Mouse (Mus musculus) c-Kit-positive CD71-negative TER-119-negative erythroid progenitor cells, embryonic 14.5 days (primary cell): ENCODE measurements around the gene Pdgfa.
A peak's percentile ranks its signal among the peaks of the same experiment; 100 is the strongest.

ENCODE experiments used
- DNase-seq: peaks from one replicate; pipeline ENCODE4 v3.0.0-alpha.2; 2013; ENCODE audit warnings: low read depth

Pdgfa gene

DNA sequence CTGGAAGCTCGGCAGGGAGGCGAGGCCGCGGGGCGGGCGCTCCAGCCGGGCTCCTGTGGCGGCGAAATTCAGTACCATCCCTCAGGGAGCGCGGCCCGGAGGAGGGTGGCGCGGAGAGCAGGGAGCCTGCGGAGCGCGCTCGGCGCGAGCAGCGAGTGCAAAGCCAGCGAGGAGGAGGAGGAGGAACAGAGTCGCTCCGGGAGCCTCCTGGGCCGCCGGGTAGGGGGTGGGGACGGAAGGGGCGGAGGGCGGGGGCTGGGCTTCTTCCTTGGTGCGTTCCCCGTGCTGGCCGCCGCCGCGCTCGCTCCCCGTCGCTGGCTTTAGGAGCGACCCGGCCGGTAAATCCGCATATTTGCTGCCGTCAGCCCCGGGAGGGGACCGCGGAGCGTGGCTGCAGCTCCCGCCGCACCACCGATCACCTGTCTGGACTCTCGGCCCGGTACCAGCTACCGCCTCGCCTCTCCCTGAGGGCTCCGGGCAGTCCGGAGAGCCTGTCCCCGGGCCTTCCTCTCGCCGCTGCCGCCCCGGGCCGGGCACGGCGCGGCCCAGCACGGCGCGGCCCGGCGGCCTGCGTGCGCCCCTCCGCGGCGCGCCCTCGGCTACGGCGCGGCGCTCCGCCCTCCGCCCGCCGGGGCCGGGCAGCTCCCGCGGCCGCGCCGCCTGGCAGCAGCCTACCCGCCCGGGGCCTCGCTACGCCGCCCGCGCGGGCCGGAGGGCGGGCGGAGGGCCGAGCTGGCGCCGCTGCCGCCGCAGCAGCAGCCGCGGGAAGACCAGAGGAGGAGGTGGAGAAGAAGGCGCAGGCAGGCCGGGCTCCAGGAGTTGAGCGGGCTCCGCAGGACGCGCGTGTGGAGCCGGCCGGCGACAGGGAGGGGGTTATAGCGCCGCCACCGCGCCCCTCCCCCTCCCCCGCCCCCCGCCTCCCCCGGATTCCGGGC is 2.1 kb downstream of the Pdgfa start:
- no peak for DNase-seq

DNA sequence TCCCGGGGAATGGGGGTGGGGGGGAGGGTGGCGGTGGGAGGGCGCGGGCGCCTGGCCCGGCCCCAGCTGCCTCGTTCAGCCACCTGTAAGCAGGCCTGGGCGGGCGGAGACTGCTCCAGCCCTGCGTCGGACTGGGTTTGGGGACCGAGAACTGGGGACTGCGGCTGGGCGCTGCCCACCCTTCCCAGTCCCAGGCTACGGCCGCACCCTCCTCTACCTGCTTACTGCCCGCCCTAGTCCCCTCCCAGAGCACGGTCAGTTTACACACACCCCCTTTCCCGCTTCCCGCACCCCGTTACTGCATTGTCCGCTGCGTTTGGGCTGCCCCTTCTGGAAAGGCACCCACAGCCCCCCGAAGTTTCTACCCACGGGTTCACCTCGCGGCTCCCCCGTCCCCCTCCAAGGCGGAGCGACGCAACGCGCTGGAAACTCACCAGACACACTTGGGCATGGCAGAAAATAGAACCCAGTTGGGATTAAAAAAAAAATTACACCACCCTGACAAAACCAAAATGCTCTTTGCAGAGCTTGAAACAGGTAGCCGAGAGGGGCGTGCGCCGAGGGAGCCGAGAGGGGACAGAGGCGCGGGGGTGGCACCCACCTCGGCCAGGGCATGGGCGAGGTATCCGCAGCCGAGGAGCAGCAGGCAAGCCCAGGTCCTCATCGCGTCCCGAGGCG is 2.9 kb downstream of the Pdgfa start:
- DNase-seq: no peak

DNA sequence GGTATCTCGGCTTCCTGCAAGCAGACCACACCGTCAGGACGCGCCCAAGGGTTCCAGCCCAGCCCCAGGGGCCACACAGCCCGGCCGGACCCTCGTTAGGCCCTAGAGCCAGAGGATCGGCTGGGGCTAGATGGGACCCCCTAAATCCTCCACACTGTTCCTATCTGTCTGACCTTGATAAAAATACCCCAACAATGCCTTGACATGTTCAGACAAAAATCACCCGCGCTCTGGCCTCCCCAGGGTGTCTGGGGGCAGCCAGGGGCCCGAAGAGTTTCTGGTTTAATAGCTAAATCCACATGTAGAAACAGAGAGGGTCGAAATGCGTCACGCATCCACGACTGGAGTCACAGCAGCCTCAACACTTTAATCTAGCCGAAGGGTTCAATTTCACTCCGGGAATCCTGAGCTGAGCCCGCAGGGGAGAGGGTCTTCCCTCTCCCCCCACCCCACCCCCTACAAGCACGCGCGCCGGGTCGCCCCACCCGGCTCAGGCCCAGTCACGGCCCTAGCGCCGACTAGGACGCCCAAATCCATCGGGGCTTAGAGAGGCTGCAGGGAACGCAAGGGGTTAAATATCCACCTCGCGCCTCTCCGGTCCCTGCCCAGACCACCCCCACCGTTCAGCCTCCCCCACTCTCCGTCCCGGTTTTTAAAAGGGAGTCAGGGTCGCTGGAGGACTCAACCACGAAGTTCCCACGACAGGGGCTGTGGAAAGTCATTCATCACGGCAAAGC is 3.6 kb downstream of the Pdgfa start:
- no peak for DNase-seq

DNA sequence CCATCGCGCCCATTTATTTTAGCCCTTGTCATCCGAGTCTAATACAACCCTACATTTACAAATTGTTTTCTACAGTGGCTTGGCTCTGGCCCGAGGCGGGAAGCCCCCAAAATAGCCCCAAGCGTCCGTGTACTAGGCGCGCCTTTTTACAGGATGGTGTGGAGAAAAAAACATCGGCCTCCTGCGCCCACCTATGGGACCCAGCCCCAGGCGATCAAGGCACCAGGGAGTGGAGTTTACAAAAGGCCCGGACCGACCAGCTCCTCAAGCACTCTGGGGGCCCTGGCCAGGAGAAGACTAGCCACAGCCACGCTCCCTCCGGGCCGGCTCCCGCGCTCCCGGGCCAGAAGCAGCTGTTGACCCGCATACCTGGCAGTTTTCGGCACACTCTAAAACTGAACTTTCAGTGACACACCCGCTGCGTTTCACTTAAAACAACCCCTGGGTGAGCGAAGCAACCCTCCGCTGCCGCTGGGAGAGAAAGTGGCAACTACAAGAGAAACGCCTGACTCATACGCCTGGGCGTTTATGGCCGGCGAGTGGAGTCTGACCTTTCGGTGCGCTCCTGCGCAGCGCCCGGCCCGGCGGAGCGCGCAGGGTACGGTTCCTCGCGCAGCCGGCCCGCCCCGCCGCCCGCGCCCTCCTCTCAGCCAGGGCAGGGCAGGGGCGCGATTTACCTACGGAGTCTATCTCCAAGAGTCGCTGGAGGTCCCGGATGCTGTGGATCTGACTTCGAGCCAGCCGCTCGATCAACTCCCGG is 4.4 kb downstream of the Pdgfa start:
- DNase-seq: no peak

DNA sequence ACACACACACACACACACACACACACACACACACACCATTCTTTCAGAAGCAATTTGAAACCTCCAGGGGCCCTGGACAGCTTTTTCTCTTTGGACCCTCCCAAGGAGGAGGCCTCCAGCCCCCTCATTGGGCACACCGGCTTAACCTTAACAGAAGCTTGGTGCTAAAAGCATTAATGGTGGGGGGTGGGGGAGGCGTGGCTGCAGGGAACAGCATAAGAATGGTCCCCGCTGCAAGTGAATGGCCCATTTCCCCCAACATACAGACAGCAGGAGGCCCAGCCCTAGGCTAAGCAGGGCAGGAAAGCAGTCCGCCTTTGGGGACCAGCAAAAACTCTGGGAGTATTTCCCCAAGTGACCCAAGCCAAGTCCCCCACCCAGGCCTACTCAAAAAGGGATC is 5.4 kb downstream of the Pdgfa start:
- DNase-seq: no peak

DNA sequence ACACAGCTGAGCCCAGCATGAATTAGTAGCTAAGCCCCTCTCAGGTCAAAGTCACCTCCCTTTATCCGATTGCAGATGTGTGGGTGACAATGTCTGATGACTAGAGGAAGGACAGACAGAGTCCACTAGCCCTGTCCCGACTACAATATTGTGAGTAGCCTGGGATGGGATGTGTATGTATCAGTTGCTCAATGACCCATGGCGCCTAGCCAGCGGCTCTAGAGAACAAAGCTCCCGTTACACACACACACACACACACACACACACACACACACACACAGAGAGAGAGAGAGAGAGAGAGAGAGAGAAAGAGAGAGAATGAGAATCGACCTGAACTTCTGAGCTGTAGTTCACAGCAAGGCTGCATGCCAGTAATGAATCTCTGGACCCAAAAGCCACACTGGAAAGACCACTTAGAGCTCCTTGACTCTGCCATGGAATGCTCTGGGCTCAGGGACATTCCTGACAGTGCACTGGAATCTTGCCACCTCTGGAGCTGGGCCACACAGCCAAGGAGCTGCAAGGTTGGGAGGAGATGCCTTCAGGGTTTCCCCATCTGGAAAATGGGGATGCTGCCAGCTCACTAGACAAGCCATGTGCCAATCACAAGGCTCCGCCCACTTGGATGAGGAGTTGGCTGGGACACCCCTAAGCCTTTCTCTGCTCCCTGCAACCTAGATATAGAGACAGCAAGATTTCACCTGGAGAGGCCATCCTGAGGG is 6.3 kb downstream of the Pdgfa start:
- no peak for DNase-seq

DNA sequence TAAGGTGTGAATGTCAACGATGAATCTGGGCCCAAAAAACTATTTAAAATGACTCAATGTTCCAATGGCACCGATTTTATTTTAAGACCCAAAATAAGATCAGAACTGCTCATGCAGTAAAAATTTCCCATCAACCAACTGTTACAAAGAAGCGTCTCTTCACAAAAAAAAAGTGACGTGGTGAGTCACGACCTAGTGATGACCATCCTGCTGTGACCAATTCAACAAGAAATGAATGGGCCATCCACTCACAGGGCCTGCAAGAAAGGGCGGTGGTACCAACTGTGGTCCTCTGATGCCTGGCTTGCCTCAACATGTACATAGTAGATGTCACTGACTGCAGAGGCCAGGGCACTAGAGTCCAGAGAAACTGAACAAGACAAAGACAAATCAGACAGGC is 7.6 kb downstream of the Pdgfa start:
- DNase-seq: no peak

DNA sequence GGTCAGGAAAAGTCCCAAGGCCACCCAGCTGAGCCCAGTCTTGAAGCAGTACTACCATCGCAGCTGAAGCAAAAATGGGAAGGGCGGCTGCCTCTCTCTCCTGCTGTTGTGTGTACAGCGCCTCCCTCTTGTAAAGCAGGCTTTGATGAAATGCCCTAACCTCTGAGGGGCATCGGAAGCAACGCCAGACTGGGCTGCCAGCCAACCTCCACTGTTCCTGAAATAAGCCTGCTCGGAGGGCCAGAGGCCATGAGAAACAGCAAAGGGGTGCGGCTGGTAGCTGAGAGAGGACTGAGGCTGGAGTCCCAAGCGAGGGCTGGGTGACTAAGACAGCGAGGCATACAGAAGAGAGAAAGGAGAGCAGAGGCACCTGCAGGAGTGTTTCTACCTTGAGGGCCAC is 8.4 kb downstream of the Pdgfa start:
- no peak for DNase-seq

DNA sequence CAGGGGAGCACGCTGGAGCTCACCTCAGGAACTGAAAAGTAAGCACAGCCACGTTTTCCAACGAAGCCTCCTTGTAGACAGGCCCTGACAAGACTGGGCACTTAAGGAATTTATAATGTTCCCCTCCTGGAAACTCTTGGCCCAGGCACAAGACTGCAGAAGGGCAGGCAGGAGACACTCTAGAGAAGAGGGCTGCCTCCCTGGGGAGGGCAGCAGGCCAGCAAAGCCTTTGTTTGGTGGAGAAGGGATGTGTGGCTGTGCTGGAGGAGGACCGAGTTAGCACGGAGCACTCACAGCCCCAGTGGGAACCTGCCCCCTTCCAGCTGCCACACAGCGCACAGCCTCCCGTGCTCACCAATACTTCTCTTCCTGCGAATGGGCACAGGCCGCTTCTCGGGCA is 9.2 kb downstream of the Pdgfa start:
- no peak for DNase-seq

DNA sequence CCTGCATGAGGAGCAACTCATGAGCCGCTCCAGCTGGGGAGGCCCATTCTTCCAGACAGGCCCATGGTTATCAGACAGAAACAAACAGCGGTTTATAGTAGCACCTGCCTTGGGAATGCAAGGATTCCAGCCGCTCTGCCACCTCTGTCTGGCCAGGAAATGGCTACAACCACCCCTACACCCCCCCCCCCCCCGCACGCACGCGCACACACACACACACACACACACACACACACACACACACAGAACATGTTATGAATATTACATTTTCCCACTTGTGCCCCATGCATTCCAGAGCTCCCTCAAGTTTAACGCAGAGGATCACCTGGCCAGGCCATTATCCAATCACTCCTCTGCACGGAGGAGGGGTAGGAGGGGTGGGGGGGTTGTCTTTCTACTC is 15.2 kb downstream of the Pdgfa start:
- DNase-seq: no peak

DNA sequence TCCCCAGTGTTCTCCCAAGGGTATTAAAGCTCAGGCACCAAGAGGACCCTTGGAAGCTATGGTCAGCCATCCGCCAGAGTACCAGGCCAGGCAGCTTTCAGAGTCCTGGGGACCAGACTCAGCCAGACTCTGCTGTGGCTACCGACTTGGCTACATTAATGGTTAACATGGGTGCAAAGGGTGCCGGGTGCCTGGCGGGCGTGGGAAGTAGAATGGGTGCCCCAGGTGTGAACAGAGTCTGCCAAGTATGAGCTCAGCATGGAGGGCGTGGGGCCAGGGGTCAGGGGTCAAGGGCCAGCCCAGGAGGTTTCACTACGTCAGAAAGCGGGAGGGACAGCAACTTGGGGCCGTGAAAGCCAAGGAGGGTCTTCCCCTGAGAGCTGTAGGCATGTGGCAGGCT is 16.6 kb downstream of the Pdgfa start:
- DNase-seq: no peak

DNA sequence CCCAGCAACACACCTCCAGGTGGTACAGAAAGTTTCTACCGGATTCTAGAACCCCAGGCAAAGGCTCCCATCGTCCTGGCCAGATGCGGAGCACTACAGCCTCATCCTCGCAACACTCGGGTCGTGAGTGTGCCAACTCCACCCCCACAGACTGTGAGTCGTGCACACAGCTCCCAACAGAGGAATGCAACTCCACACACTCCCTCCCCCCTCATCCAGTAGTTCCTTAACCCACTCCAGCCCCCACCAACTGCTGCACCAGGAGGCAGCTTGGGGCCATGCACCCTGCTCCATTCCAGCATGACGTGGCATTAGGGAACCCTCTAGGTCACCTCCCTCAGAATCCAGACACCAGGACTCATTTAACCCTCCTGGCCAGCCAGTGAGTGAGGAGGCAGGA is 17.3 kb downstream of the Pdgfa start:
- no peak for DNase-seq

DNA sequence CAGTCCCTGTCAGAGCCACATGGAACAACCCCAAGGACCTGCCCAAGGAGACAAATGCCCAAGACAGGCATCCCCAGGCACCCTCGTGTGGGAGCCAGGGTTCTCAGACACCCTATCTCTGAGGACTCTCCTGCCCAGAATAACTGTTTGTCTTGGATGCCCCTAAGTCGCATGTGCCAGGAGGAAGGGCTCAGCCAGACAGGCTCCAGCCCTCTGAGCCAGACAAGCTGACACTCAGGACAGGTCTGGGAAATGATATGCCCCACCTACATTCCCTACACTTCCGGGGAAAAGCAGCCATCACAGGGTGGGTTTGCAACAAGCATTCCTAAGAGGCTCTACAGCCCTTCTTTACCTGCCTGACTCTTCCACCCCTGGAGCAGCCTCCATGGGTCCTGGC is 19.4 kb downstream of the Pdgfa start:
- DNase-seq: no peak

DNA sequence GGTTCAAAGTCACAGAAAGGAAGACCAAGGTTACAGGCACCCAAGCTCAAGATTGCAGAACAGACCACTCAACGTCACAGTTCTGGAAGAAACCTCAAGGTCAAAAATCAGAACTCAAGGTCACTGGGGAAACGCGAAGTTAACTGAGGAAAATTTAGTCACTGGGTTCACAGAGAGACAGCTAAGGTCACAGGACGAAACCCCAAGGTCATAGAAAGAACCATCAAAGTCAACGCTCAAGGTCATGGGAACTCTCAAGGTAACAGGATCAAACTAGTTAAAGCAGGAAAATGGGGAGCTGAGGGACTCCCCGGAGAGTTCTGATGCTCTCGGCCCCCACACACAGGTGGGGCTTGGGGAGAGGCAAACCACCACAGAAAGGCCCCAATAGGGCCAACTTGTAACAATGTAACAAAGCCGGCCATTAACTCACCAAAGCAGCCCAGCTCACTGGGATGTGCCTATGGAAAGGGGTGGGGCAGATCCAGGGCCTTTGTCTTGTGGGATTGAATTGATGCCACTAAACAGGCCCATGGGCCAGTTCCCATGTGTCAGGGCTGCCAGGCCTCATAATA is 22.2 kb downstream of the Pdgfa start:
- DNase-seq: no peak

DNA sequence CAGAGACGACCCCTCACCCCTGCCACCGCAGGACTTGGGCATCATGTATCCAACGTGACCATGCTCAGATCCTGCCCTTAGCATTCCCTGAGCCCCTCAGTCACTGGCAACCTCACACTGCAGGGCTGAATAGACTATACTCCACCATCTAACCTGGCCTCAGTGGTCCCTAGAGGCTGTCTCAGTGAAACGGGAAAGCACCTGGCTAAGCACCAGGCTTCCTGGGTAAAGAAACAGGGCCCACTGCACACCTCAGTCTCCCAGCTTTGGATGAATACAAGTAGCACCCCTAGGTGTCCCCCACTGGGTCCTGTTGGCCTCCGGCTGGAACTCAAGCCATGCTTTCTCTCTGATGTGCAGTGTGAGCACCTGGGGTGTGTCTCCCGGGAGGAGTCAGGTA is 23.7 kb downstream of the Pdgfa start:
- DNase-seq: no peak

DNA sequence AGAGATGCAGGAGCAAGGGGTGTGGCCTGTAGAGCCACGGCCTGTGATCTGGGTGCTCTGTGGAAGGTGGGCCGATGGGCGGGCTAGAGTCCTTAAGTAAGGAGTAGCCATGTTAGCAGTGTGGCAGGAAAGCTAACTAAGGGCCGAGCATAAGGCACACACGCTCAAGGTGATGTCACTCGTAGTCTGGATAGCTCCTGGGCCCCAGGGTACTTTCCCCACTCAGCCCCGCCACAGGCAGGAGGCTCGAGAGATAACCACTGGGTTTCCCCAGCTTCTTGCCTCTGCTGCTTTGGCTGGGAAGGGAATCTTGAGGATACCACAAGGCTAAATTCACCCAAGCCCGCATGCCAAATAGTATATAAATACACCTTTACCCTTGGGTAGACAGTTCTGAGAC is 25.8 kb downstream of the Pdgfa start:
- no peak for DNase-seq

DNA sequence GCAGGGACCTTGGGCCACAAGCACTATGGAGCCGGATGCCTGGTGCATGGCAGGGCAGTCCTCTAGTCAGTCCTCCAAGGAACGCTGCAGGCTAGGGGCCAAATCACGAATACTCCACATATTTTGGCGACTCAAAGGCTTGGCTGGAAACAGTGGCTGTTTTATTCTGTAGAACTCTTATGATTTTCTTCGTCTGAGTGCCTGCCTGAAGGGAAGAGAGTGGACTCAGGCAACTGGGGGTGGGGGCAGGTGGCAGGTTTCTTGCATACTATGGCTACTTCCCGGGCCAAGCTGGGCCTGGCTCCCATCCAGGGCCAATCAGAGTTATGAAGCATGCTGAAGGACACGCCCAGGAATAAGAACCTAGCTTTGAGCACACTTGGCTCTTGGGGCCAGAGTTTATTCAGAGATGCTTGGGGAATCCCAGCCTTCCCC is 27.1 kb downstream of the Pdgfa start:
- no peak for DNase-seq

DNA sequence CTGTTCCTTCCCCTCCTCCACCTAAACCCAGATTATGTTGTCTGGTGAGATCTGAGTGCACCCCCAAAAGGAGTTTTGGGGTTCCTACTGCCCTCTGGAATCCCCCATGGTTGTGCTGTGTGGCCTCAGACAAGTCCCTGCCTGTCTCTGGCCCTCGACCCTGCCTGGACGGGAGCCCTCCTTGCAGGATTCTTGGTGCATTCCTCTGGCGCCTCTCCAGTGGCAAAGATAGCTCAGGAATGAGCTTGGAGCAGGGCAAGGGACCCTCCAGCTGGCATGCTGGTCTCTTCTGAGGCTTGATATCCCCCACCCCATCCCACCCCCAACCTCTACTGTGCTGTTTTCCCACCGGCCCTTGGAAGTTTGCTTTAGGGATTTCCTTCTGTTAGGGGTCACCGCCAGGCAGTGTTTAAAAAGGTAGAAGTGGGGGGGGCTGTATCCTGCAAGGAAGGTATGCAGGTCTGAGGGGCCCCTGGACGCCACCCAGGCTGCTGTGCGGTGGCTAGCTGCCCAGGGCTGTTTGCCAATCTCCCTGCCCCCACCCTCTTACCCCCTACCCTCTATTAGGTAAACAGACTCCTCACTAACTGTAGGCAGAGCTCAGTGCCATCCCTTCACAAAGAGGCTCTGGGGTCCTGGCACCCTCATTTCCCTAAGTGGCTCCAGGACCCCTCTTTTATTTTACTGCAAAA is 31.0 kb downstream of the Pdgfa start:
- DNase-seq: no peak

DNA sequence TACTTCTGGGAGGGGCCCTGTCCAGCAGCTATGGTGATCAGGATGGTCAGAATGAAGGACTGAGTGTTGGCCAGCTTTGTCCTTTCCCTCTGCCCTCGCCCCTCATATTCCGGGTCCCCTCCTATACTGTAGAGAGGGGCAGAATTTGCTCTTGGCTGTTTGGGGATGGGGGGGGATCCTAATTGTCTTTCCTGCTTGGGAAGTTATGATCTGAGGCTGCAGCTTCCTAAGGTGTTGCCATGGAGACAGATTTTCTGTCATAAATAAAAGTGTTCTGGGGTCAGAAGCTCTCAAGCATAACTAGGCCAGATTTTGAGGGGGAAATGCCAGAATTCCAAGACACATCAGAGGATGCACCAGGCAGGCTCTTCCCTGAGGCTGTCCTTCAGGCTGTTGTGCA is 31.6 kb downstream of the Pdgfa start:
- no peak for DNase-seq

DNA sequence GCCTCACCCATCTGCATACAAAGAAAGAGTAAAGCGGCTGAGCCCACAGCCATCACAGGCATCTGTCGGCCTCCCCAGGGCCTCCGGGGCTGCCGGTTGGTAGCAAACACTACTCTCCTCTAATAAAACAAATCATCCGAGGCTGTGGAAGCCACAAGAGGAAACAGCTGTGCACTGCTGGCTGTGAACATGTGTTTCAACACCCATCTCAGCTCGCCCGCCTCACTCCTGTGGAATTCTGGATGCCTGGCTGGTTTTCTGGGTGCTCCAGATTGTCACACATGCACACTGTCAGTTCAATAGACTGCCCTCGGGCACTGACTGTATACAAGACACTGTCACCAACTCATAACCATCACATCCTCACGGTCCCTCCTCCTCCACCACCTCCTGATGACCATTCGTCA is 40.7 kb downstream of the Pdgfa start:
- peak; percentile 13 for DNase-seq
